Mouse (Mus musculus): ENCODE data around the gene Lrif1. TPM values are rescaled to one million over a fixed set of nuclear protein-coding genes. Genes with fewer than 3 reads are reported as not detected.

The Lrif1 gene
- polyA plus RNA-seq, 1 experiment from 2014 or later, result 22.0 TPM

Other genes with a start within 250 kb of the Lrif1 start
- gene Dennd2d, start 202.6 kb upstream of the Lrif1 start, polyA plus RNA-seq (2014; fragmentation: Nextera tagmentation; extraction: Ambion mirVana), result 3.8 and 4.4 TPM in 2 replicates
- 70.4 and 75.7 TPM in 2 replicates for gene Dram2, start 137.2 kb upstream of the Lrif1 start, polyA plus RNA-seq (2014; fragmentation: Nextera tagmentation; extraction: Ambion mirVana)
- 58.9 and 64.2 TPM in 2 replicates for gene Cept1, start 137.2 kb upstream of the Lrif1 start, polyA plus RNA-seq (2014; fragmentation: Nextera tagmentation; extraction: Ambion mirVana)
- 4.2 and 4.5 TPM in 2 replicates for gene Cd53, start 105.2 kb downstream of the Lrif1 start, polyA plus RNA-seq (2014; fragmentation: Nextera tagmentation; extraction: Ambion mirVana)
- gene Olfr266, start 141.3 kb downstream of the Lrif1 start, polyA plus RNA-seq (2014; fragmentation: Nextera tagmentation; extraction: Ambion mirVana), result not detected in 2 replicates

All from kidney, embryonic 14.5 days (tissue).